Mouse (Mus musculus) mouse embryonic stem cell (cell line): ENCODE results near the gene Mxra8.

Experiments used
- in situ Hi-C, 2 experiments: fragments of 300-500 bp; cut with MboI; formaldehyde crosslinking; loops; 1 replicate in 1 of 2; 3 replicates in 1 of 2; pipeline ENCODE4 v1.14.3; 2019 to 2020; ENCODE audit warnings: low sequenced_read_pairs in 2 of 2, low pct_unique_long_range_greater_than_20kb in 1 of 2, mixed read lengths in 1 of 2; ENCODE audit not compliant: unreplicated experiment in 1 of 2

Mxra8 gene

DNA sequence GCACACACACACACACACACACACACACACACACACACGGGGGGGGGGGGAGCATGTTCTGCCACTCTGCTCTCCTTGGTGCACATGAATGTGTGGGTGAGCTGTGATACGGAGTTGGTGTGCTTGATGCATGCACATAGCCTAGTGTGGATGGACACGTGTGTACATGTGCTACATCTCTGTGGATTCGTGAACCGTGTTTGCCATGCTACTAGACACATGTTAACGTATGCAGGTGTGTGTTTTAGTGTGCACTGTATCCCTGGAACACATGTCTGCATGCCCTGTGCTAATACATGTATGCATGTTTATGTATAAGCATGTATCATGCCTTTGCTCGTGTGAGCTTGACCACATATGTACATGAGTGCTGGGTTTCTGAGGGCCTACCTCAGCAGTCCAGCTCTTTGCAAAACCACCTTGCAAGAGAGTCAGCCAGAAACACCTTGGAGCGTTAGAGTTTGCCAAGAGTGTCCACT is 53.8 kb downstream of the Mxra8 start:
- in situ Hi-C loops = no loop called here
